Mouse (Mus musculus): Measurements from ENCODE around the gene Vopp1. TPM values are rescaled to one million over a fixed set of nuclear protein-coding genes. Genes with fewer than 3 reads are reported as not detected.
A peak's percentile ranks its signal among the peaks of the same experiment; 100 is the strongest.

Vopp1 gene
- total and polyA plus RNA-seq, 3 experiments: 11.3 to 23.9 (median 21.6) TPM

- no peaks in the 10 kb centered on the region for H3K27me3 ChIP-seq (ENCODE audit: control insufficient read depth, insufficient read depth, low read length)
- H3K79me2 ChIP-seq (replicated peaks; ENCODE audit: control insufficient read depth, insufficient read depth, low read length): no peaks in the 10 kb centered on the region
- H3K4me1 ChIP-seq (ENCODE audit: control insufficient read depth, insufficient read depth, low read length): peaks cover 2% of the 10 kb centered on the region
- peak overlapping the region; percentile 73 for H3K27ac ChIP-seq
- H3K9ac ChIP-seq (ENCODE audit: low read depth, low read length): peak overlapping the region; percentile 95
- no peaks in the 10 kb centered on the region for H3K36me3 ChIP-seq (ENCODE audit: control insufficient read depth, insufficient read depth, low read length)
- TF ChIP-seq EP300 (IDR thresholded peaks at IDR 0.05; ENCODE audit: insufficient read depth, low read depth, low read length) (no peak), POLR2A (IDR thresholded peaks at IDR 0.05; ENCODE audit: insufficient read depth, low read depth, low read length) (no peak), CTCF (IDR thresholded peaks at IDR 0.05) (no peak)
- peak overlapping the region; percentile 95 for H3K4me3 ChIP-seq
- WGBS: 11% methylated on average over 5 of the region's 5 CpGs
- no peak for DNase-seq
- intact Hi-C loops (cut with DNase I): no loop called here
These were observed 328 bp upstream of the Vopp1 start for GRCm38 (mm10) chr6:57825259-57825715.

GRCm38 (mm10) chr6:57823461-57823860, 1.5 kb downstream of the Vopp1 start:
- Histone ChIP-seq H3K27ac (no peak overlapping the region), H3K4me3 (no peak overlapping the region), H3K36me3 (ENCODE audit: control insufficient read depth, insufficient read depth, low read length) (no peaks in the 10 kb centered on the region), H3K9ac (ENCODE audit: low read depth, low read length) (no peak overlapping the region), H3K79me2 (replicated peaks; ENCODE audit: control insufficient read depth, insufficient read depth, low read length) (no peaks in the 10 kb centered on the region), H3K4me1 (ENCODE audit: control insufficient read depth, insufficient read depth, low read length) (peaks cover 2% of the 10 kb centered on the region), H3K27me3 (ENCODE audit: control insufficient read depth, insufficient read depth, low read length) (no peaks in the 10 kb centered on the region)
- intact Hi-C loops (cut with DNase I): loop anchor here (5.0 kb wide), 2 partner anchors 116 to 1111 kb away; partner anchors contain the start of gene Avl9
- TF ChIP-seq POLR2A (IDR thresholded peaks at IDR 0.05; ENCODE audit: insufficient read depth, low read depth, low read length): no peak
- no peak for TF ChIP-seq EP300 (IDR thresholded peaks at IDR 0.05; ENCODE audit: insufficient read depth, low read depth, low read length)
- no peak for TF ChIP-seq CTCF (IDR thresholded peaks at IDR 0.05)
- WGBS: 25% methylated on average over 3 of the region's 3 CpGs
- no peak for DNase-seq

- Histone ChIP-seq H3K27me3 (ENCODE audit: control insufficient read depth, insufficient read depth, low read length) (no peaks in the 10 kb centered on the region), H3K36me3 (ENCODE audit: control insufficient read depth, insufficient read depth, low read length) (no peaks in the 10 kb centered on the region), H3K27ac (no peak overlapping the region), H3K4me3 (no peak overlapping the region), H3K9ac (ENCODE audit: low read depth, low read length) (no peak overlapping the region), H3K4me1 (ENCODE audit: control insufficient read depth, insufficient read depth, low read length) (peaks cover 2% of the 10 kb centered on the region), H3K79me2 (replicated peaks; ENCODE audit: control insufficient read depth, insufficient read depth, low read length) (no peaks in the 10 kb centered on the region)
- WGBS: 61% methylated on average over 5 of the region's 5 CpGs
- DNase-seq: no peak
- TF ChIP-seq EP300 (IDR thresholded peaks at IDR 0.05; ENCODE audit: insufficient read depth, low read depth, low read length) (no peak), POLR2A (IDR thresholded peaks at IDR 0.05; ENCODE audit: insufficient read depth, low read depth, low read length) (no peak), CTCF (IDR thresholded peaks at IDR 0.05) (no peak)
- intact Hi-C loops (cut with DNase I): loop anchor here (5.0 kb wide), 2 partner anchors 116 to 1111 kb away; partner anchors contain the start of gene Avl9
These were observed 2.1 kb downstream of the Vopp1 start for GRCm38 (mm10) chr6:57822648-57823410.

- H3K9ac ChIP-seq (ENCODE audit: low read depth, low read length): no peak overlapping the region
- no peak for TF ChIP-seq POLR2A (IDR thresholded peaks at IDR 0.05; ENCODE audit: insufficient read depth, low read depth, low read length)
- no peak for TF ChIP-seq CTCF (IDR thresholded peaks at IDR 0.05)
- no peak for TF ChIP-seq EP300 (IDR thresholded peaks at IDR 0.05; ENCODE audit: insufficient read depth, low read depth, low read length)
- intact Hi-C loops (cut with DNase I): no loop called here
- H3K4me1 ChIP-seq (ENCODE audit: control insufficient read depth, insufficient read depth, low read length): no peaks in the 10 kb centered on the region
- no peaks in the 10 kb centered on the region for H3K27me3 ChIP-seq (ENCODE audit: control insufficient read depth, insufficient read depth, low read length)
- no peaks in the 10 kb centered on the region for H3K36me3 ChIP-seq (ENCODE audit: control insufficient read depth, insufficient read depth, low read length)
- DNase-seq: no peak
- no peak overlapping the region for H3K4me3 ChIP-seq
- H3K79me2 ChIP-seq (replicated peaks; ENCODE audit: control insufficient read depth, insufficient read depth, low read length): peaks cover 2% of the 10 kb centered on the region; the same call in 1 of the 2 replicates
- WGBS: 79% methylated on average over 2 of the region's 2 CpGs
- no peak overlapping the region for H3K27ac ChIP-seq
These were observed 10.5 kb downstream of the Vopp1 start for GRCm38 (mm10) chr6:57814436-57814940.

- Histone ChIP-seq H3K36me3 (ENCODE audit: control insufficient read depth, insufficient read depth, low read length) (no peaks in the 10 kb centered on the region), H3K4me1 (ENCODE audit: control insufficient read depth, insufficient read depth, low read length) (no peaks in the 10 kb centered on the region), H3K27me3 (ENCODE audit: control insufficient read depth, insufficient read depth, low read length) (no peaks in the 10 kb centered on the region), H3K79me2 (replicated peaks; ENCODE audit: control insufficient read depth, insufficient read depth, low read length) (peaks cover 2% of the 10 kb centered on the region; the same call in 1 of the 2 replicates), H3K27ac (no peak overlapping the region), H3K4me3 (no peak overlapping the region), H3K9ac (ENCODE audit: low read depth, low read length) (no peak overlapping the region)
- intact Hi-C loops (cut with DNase I): no loop called here
- no peak for TF ChIP-seq EP300 (IDR thresholded peaks at IDR 0.05; ENCODE audit: insufficient read depth, low read depth, low read length)
- no peak for TF ChIP-seq POLR2A (IDR thresholded peaks at IDR 0.05; ENCODE audit: insufficient read depth, low read depth, low read length)
- no peak for TF ChIP-seq CTCF (IDR thresholded peaks at IDR 0.05)
- DNase-seq: no peak
- 74% methylated on average over 3 of the region's 3 CpGs for WGBS
These were observed 12.9 kb downstream of the Vopp1 start for GRCm38 (mm10) chr6:57811748-57812730.

All from heart, adult 2 months (tissue).